Mouse (Mus musculus) adrenal gland, adult (tissue): ENCODE measurements around the gene Igf1r.
A peak's percentile ranks its signal among the peaks of the same experiment; 100 is the strongest.

ENCODE experiments used
- DNase-seq, 2 experiments: peaks; one replicate each; pipeline ENCODE4 v3.0.0; 2022 to 2023; ENCODE audit warnings: low spot score in 1 of 2; ENCODE audit not compliant: inconsistent age in 2 of 2

Gene Igf1r

DNA sequence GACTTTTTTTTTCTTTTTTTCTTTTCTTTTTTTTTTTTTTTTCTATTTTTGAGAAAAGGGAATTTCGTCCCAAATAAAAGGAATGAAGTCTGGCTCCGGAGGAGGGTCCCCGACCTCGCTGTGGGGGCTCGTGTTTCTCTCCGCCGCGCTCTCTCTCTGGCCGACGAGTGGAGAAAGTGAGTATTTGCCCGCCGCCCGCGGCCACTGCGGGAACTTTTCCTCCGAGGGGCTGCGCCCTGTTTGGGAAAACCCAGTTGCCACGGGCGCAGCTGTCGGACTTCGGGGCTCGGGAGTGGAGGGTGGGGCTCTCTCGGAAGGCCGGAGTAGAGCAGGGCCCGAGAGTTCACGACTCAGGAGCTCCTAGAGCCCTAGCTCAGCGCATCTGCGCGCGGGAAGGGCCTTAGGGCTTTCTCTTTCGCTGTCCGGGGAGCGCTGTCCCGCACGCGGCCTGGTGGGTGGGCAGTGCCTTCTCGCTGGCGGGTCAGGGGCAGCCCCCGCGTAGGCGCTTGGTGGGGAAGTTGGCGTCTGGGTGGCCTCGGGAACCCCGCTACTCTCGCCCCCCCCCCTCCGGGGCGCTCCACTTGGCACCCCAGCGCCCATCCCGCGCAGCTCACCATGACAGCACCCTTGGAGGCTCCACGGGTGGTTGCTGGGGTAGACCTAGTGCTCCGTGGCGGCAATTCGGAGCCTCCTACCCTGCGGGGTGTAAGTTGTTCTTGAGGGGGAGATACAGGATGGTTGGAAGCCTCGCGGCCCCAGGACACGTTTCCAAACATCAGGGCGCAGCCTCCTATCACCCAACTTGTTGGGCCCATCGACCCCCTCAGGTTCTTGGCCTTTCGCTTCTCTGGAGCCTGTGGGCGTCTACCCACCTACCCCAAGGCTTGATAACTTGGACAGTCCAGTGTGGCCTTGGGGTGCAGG, at the start of gene Igf1r:
Gene Igf1r (plus strand): TSS at position 51 of the 924 bp plus-strand sequence.
- peak; percentile 70 to 87 for DNase-seq

DNA sequence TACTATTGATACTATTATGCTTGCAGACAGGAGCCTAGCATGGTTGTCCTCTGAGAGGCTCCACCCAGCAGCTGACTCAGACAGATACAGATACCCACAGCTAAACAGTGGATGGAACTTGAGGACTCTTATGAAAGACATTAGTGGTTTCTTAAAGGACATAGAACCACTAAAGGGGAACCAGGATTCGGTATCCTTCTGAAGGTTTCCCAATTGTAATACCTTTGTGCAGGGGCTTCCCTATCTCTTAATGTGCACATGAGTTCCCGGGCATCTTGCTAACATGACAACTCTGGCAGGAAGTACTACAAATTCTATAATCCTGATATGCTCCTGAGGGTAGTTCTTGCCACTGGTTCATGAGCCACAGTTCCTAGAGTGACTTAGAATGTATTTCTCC, 46.3 kb upstream of the Igf1r start:
- DNase-seq = no peak

DNA sequence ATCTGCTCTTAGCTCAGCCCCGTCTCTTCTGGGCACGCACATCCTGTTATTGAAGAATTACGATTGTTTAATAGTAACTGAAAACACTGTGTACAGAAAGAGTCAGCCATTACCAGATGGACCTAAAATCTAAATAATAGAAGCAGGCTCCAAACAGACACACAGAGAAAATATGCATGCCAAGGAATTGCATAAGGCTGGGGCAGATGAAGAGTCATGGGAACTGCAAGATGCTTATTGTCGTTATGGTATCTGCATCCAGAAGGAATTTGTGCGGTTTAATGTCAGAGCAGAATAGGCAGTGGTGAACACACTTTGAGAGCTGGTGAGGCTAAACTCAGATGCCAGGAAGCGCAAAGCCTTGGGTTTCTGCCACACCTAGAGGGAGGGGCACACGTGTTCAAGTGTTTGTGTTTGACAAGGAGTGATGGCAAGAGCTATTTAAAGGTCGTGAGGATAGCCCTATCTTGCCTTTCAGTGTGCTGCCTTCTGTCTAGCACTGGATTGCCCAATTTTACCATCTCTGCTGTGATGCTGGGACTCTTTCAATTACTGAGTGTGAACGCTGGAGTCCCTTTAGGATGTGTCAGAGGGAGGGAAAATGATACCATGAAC, 44.7 kb upstream of the Igf1r start:
- DNase-seq = no peak

DNA sequence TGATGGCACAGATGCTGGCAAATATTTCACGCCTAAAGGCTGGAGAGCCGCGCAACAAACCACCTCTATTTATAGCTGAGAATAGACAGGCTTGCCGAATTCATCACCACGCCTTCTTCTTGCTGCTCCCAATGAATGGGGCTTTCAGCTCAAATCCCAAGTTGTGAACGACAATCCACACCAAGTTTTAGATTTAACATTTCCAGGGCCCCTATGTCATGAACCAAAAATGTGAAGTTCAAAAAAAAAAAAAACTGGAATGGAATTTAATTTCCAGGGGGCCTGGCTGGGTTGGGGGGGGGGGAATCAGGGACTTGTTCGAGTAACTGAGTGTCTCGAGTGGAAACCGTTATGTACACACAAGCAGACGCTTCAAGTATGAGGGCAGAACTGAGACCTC, 42.1 kb upstream of the Igf1r start:
- DNase-seq = no peak

DNA sequence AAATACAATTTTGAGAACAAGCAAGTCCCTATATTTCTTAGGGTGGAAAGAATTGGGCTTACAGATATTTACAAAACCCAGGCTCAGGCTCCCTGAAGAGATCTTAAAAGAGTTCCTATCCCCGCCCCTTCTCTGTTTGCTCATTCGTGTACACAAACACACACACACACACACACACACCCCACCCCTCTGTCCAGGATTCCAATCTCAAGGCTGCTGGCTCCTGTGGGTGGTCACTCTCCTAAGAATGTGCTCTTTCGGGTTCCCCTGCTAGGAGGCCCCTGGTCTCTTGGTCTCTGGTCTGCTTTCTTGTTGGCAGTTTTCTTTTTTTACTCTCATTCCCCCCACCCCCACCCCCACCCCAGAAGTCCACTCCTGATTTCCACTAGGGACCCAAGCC, 41.7 kb upstream of the Igf1r start:
- DNase-seq = no peak

- DNase-seq = no peak
These were observed 40.8 kb upstream of the Igf1r start for GRCm38 (mm10) chr7:67911841-67912240.

DNA sequence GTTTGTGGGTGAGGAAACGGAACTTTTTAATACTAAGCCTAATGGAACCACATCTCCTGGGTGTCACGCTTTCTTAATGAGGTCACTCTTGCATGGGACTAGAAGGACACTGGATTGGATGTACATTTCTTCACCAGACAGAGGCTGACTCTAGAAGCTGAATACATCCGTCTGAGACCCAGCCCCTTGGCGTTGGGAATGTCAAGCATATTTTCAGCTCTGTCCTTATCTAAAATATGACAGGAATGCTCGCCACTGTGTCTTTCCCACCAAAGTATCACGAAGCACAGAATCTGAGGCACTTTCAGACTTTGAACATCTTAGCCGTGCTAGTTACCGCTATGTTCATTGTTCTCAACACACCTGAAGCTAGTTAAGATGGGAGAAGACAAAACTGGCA, 35.7 kb upstream of the Igf1r start:
- no peak for DNase-seq

DNA sequence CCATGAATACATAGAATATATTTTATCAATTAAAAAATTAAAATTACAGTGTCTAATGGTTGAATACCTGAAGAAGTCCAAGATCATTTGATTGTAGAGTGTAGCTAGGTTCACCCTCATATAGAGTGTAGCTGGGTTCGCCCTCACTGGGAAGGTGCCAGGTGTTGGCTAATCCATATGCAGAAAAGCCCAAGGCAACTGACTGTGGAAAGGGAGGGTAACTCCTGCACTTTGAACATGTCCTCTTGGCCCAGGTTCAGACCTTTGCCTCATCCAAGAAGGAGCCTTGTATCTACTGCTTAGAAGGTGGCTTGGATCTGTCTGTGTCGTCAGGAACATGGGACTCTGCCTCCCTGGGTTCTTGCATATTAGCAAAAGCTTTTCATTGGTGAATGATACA, 34.9 kb upstream of the Igf1r start:
- no peak for DNase-seq

- no peak for DNase-seq
These were observed 33.2 kb upstream of the Igf1r start for GRCm38 (mm10) chr7:67919467-67919866.

DNA sequence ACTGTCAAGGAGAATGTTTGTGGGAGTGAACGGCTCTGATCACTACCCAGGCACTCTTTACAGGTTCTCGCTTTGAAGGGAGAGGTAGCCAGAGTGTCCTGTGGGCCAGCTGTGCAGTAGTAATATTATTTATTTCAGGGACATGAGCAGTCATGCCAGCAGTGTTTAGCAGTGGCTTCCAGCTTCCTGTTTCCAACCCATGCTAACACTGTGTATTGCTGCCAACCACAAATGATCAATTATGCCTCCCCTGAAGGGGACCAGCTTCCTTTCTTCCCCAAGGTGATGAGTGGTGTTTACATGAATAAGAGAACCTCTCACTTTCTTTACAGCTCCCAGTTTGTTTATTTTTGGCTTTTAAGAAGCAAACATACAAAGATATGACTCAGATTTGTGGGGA, 28.4 kb upstream of the Igf1r start:
- no peak for DNase-seq

DNA sequence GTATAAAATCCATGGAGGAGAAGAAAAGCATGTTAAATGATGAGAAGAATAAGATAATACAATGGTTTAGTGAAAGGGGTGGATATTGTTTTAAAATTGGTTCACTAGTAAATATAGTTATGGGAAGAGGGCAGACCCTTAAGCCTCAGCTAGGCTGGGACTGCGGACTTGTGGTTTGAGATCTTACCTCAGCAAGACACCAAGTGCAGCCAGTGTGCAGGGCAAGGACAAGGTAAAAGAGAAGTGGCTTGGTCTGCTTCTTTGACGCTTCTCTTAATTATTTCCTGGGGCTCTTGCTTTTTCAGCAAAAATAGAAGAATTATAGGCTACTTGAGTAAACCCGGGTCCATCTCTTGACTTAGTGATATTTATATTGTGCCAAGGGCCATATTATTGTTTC, 22.5 kb upstream of the Igf1r start:
- DNase-seq = no peak

DNA sequence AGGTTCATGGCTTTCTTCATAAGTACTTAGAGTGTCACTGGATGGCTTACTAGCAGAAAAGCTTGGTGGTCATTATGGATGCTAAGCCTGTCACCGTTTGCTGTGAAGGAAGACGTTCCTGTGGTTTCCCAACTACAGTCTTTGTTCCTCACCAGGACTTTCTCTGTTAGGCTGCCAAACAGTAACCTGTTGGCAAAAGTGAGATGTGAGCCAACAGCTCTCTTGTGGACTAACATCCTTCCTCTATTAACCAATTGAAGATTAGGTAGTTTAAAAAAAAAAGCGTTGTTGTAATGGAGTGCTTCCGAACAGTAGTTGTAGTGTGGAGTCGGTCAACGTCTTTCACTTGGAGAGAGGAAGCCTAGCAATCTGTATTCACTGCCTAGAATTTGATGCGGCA, 15.8 kb upstream of the Igf1r start:
- DNase-seq = no peak

DNA sequence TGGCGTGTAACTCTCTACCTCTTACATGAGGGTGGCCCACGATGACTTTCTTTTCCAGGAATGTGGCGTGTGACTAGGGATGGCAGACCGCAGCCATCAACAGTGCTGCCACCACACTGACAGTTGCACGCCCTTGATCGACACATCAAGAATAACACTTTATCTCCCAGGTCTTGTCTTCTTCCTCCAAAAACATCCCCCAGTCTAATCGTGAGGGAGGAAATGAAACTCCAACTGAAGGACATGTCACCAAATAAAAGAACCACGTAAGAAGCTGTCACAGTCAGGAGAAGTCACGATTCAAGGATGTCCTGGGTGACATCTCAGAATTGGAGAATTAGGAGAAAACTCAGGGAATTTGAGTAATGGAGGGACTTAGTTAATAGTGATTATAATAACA, 8.8 kb upstream of the Igf1r start:
- DNase-seq = no peak

GRCm38 (mm10) chr7:67946901-67947300, 5.7 kb upstream of the Igf1r start:
- no peak for DNase-seq

- no peak for DNase-seq
These were observed 2.2 kb upstream of the Igf1r start for GRCm38 (mm10) chr7:67950346-67950814.

DNA sequence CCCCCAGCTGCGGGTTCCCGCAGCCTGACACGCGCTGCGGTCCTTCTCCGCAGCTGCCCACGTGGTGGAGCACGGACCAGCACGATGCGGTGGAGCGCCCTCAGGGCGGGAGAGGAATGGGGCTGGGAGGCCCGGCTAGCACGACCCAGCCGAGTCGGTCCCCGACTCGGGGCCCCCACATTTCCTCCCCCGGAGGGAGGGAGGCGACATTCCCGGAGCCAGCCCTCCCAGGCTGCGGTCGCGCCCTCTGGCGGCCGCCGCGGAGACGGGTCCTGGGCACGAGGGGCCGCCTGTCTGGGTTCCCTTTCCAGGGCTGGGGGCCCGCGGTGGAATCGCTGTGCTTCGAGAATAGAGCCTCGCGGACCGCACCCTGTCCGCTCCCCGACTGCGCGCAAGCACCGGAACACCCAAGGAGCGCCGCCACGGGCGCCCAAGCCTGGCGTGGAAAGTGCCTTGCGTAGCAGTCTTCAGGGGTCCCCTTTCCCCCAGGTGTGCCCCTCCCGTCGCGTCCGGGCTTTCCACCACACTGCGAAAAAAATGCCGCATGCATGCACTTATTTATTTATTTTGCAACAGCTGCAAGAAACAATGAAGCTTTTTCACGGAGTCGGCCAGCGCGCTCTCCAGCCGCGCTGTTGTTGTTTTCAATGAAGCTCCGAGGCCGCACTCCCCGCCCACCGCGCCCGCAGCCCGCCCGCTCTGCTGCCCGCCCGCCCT, 1.7 kb upstream of the Igf1r start:
- peak; percentile 88 to 96 for DNase-seq

GRCm38 (mm10) chr7:67951532-67952035, 1.0 kb upstream of the Igf1r start:
- peak; percentile 96 to 98 for DNase-seq

DNA sequence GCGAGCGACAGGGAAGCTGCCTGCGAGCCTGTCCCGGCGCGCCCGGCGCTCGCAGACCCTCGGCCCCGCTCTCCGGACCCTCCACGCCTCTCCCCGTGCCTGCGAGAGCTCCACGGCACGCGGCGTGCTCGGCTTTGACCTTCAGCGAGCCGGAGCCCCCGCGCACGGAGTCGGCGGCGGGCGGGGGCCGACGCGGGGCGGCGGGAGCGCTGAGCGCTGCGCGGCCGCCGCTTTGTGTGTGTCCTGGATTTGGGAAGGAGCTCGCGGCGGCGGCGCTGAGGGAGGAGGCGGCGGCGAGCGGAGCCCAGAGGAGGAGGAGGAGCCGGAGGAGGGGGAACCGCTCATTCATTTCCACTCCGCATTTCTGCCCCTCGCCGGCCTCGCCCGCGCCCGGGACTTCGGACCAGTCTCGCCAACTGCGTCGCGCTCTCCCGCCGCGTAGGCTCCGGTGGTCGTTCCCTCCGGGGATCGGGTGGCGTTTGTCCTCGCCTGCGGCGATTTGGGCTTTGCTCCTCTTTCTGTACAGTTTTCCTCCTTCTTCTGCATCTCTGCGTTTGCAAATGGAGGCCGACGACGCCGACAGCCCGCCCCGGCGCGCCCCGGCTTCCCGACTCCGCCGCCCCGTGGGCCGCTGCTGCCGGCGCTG, 468 bp upstream of the Igf1r start:
- DNase-seq = peak; percentile 90 to 95

DNA sequence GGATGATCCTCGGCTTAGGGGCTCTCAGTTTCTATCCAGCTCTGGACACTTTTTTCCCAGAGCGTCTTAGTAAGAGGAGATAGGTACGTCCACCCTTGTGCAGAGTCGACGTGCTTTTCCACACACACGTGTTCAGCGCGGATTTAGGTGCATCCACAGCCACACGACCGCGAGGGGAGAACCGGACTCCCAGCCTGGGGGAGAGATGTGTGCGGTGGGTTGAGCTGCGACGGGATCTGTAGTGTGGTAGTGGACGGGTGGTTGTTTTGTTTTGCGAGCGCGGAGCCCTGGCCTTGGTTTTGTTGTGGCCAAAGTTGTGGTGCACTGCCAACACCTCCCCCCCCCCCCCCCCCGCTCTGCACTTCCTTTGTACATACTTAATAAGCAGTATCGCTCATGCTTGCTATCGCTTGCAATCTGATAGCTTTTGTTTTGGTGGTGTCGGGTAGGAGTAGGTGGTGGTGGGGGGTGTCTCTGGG, 1.2 kb downstream of the Igf1r start:
- peak; percentile 54 to 83 for DNase-seq

GRCm38 (mm10) chr7:67954591-67955185, 2.1 kb downstream of the Igf1r start:
- DNase-seq = peak in 1 of 2 experiments; percentile 68
